Mouse (Mus musculus) limb, embryonic 15.5 days (tissue): Measurements from ENCODE around the gene Spink4. TPM values are rescaled to one million over a fixed set of nuclear protein-coding genes. Genes with fewer than 3 reads are reported as not detected.
"Not testable (repeated sequence)": the region's sequence is repeated elsewhere in the genome, so short reads cannot be mapped to it uniquely, and the experiment has no call there.

Experiments used
- ATAC-seq: fragments of 200-750 bp; cut with Nextera tagmentation; 2 replicates; pipeline ENCODE4 v1.8.0; 2017; ENCODE audit warnings: low read depth, moderate TSS enrichment; ENCODE audit not compliant: insufficient number of reproducible peaks, low FRiP score, low TSS enrichment
- H3K27ac ChIP-seq: fragments of 300-500 bp; sonication (generic); 2 replicates; pipeline ENCODE4 v1.5.1; 2015; ENCODE audit warnings: moderate library complexity, mild to moderate bottlenecking, inconsistent platforms
- H3K27me3 ChIP-seq: fragments of 300-500 bp; sonication (generic); 2 replicates; pipeline ENCODE4 v1.6.1; 2015; ENCODE audit warnings: inconsistent platforms
- H3K36me3 ChIP-seq: fragments of 300-500 bp; sonication (generic); 2 replicates; pipeline ENCODE4 v1.6.1; 2015; ENCODE audit warnings: inconsistent platforms
- H3K4me1 ChIP-seq: fragments of 300-500 bp; sonication (generic); 2 replicates; pipeline ENCODE4 v1.6.1; 2015; ENCODE audit warnings: inconsistent platforms
- H3K4me2 ChIP-seq: fragments of 300-500 bp; sonication (generic); 2 replicates; pipeline ENCODE4 v1.6.1; 2015; ENCODE audit warnings: mild to moderate bottlenecking, inconsistent platforms
- H3K4me3 ChIP-seq: fragments of 300-500 bp; sonication (generic); 2 replicates; pipeline ENCODE4 v1.5.1; 2015; ENCODE audit warnings: mild to moderate bottlenecking, inconsistent platforms
- H3K9ac ChIP-seq: fragments of 300-500 bp; sonication (generic); 2 replicates; pipeline ENCODE4 v1.6.1; 2015; ENCODE audit warnings: inconsistent platforms
- H3K9me3 ChIP-seq: fragments of 300-500 bp; sonication (generic); 2 replicates; pipeline ENCODE4 v1.6.1; 2016; ENCODE audit warnings: inconsistent platforms
- WGBS: fragments of 180-500 bp; shearing (Covaris S2); methylation state at CpG from one replicate; pipeline ENCODE4 v1.1.7; 2015; 5-methylcytosine and 5-hydroxymethylcytosine counted together
- polyA plus RNA-seq: library from polyadenylated mRNA; unstranded; fragments of >200 nt; fragmentation: Nextera tagmentation; extraction: Ambion mirVana; gene quantifications from 2 replicates; pipeline ENCODE4 v1.2.1, GENCODE M21; 2015

The Spink4 gene
- polyA plus RNA-seq, 1 experiment from 2014 or later = not detected

- no peaks in the 10 kb centered on the region for H3K9me3 ChIP-seq
- peak overlapping the region; percentile 38 for H3K27ac ChIP-seq
- 40% methylated on average over 20 of the region's 20 CpGs for WGBS
- peaks cover 6% of the 10 kb centered on the region for H3K4me1 ChIP-seq
- H3K9ac ChIP-seq = no peak overlapping the region
- H3K36me3 ChIP-seq = no peaks in the 10 kb centered on the region
- no peak for ATAC-seq
- H3K4me2 ChIP-seq = no peak overlapping the region
- H3K4me3 ChIP-seq = no peak overlapping the region
- H3K27me3 ChIP-seq = no peaks in the 10 kb centered on the region
Observed at GRCm38 (mm10) chr4:40908261-40908969, 11.4 kb upstream of the Spink4 start.

- Histone ChIP-seq H3K9ac (no peak overlapping the region), H3K9me3 (no peaks in the 10 kb centered on the region), H3K36me3 (no peaks in the 10 kb centered on the region), H3K4me2 (no peak overlapping the region), H3K27me3 (no peaks in the 10 kb centered on the region), H3K4me3 (no peak overlapping the region), H3K27ac (no peak overlapping the region), H3K4me1 (no peaks in the 10 kb centered on the region)
- ATAC-seq = no peak
Observed at GRCm38 (mm10) chr4:40914287-40914867, 5.5 kb upstream of the Spink4 start.

GRCm38 (mm10) chr4:40915947-40916346 lies 3.9 kb upstream of the Spink4 start:
- WGBS = 79% methylated on average over 5 of the region's 5 CpGs

GRCm38 (mm10) chr4:40916592-40917155 lies 3.2 kb upstream of the Spink4 start:
- no peaks in the 10 kb centered on the region for H3K27me3 ChIP-seq
- H3K36me3 ChIP-seq = no peaks in the 10 kb centered on the region
- WGBS = 90% methylated on average over 7 of the region's 7 CpGs
- no peak overlapping the region for H3K4me2 ChIP-seq
- H3K27ac ChIP-seq = no peak overlapping the region
- H3K4me3 ChIP-seq = no peak overlapping the region
- peaks cover 7% of the 10 kb centered on the region; the same call in 1 of the 2 replicates for H3K4me1 ChIP-seq
- no peak for ATAC-seq
- no peak overlapping the region for H3K9ac ChIP-seq
- no peaks in the 10 kb centered on the region for H3K9me3 ChIP-seq

More at GRCm38 (mm10) chr4:40915947-40916346, 3.9 kb upstream of the Spink4 start:
- H3K9me3 ChIP-seq = no peaks in the 10 kb centered on the region
- H3K9ac ChIP-seq = no peak overlapping the region
- H3K4me2 ChIP-seq = no peak overlapping the region
- no peak overlapping the region for H3K4me3 ChIP-seq
- no peaks in the 10 kb centered on the region for H3K36me3 ChIP-seq
- H3K27ac ChIP-seq = no peak overlapping the region
- no peak for ATAC-seq
- no peaks in the 10 kb centered on the region for H3K27me3 ChIP-seq
- H3K4me1 ChIP-seq = peaks cover 7% of the 10 kb centered on the region; the same call in 1 of the 2 replicates

- H3K9ac ChIP-seq = no peak overlapping the region
- ATAC-seq = no peak
- H3K4me2 ChIP-seq = no peak overlapping the region
- no peaks in the 10 kb centered on the region for H3K9me3 ChIP-seq
- WGBS = 75% methylated on average over 2 of the region's 2 CpGs
- H3K36me3 ChIP-seq = no peaks in the 10 kb centered on the region
- peaks cover 7% of the 10 kb centered on the region; the same call in 1 of the 2 replicates for H3K4me1 ChIP-seq
- no peaks in the 10 kb centered on the region for H3K27me3 ChIP-seq
- no peak overlapping the region for H3K4me3 ChIP-seq
- H3K27ac ChIP-seq = no peak overlapping the region
Observed at GRCm38 (mm10) chr4:40920576-40920975, 724 bp downstream of the Spink4 start.

- Histone ChIP-seq H3K27ac (no peak overlapping the region), H3K4me1 (peaks cover 7% of the 10 kb centered on the region; the same call in 1 of the 2 replicates), H3K36me3 (no peaks in the 10 kb centered on the region), H3K9ac (no peak overlapping the region), H3K27me3 (no peaks in the 10 kb centered on the region), H3K4me2 (no peak overlapping the region), H3K4me3 (no peak overlapping the region), H3K9me3 (no peaks in the 10 kb centered on the region)
- no peak for ATAC-seq
- 63% methylated on average over 3 of the region's 3 CpGs for WGBS
Observed at GRCm38 (mm10) chr4:40921288-40921687, 1.4 kb downstream of the Spink4 start.

- no peak for ATAC-seq
Observed at GRCm38 (mm10) chr4:40923087-40923651, 3.3 kb downstream of the Spink4 start.

GRCm38 (mm10) chr4:40925568-40925967 lies 5.7 kb downstream of the Spink4 start:
- Histone ChIP-seq H3K9me3 (no peaks in the 10 kb centered on the region), H3K4me2 (no peak overlapping the region), H3K4me1 (no peaks in the 10 kb centered on the region), H3K9ac (no peak overlapping the region), H3K4me3 (no peak overlapping the region), H3K27me3 (no peaks in the 10 kb centered on the region), H3K36me3 (no peaks in the 10 kb centered on the region), H3K27ac (no peak overlapping the region)
- ATAC-seq = no peak
- WGBS = 61% methylated on average over 3 of the region's 3 CpGs

More at GRCm38 (mm10) chr4:40923087-40923651, 3.3 kb downstream of the Spink4 start:
- Histone ChIP-seq H3K4me2 (no peak overlapping the region), H3K4me3 (no peak overlapping the region), H3K4me1 (peaks cover 7% of the 10 kb centered on the region; the same call in 1 of the 2 replicates), H3K27ac (no peak overlapping the region), H3K36me3 (no peaks in the 10 kb centered on the region), H3K27me3 (no peaks in the 10 kb centered on the region), H3K9me3 (no peaks in the 10 kb centered on the region), H3K9ac (no peak overlapping the region)
- WGBS = 70% methylated on average over 6 of the region's 6 CpGs

GRCm38 (mm10) chr4:40929046-40929445 lies 9.2 kb downstream of the Spink4 start:
- WGBS = 88% methylated on average over 7 of the region's 7 CpGs
- Histone ChIP-seq H3K4me2 (no peak overlapping the region), H3K4me3 (no peak overlapping the region), H3K36me3 (peaks cover 20% of the 10 kb centered on the region), H3K9ac (no peak overlapping the region), H3K9me3 (no peaks in the 10 kb centered on the region), H3K27ac (no peak overlapping the region), H3K27me3 (no peaks in the 10 kb centered on the region), H3K4me1 (no peaks in the 10 kb centered on the region)
- ATAC-seq = no peak

- no peaks in the 10 kb centered on the region for H3K4me1 ChIP-seq
- ATAC-seq = no peak
- no peak overlapping the region for H3K4me2 ChIP-seq
- peaks cover 60% of the 10 kb centered on the region for H3K36me3 ChIP-seq
- 90% methylated on average over 5 of the region's 5 CpGs for WGBS
- H3K27me3 ChIP-seq = no peaks in the 10 kb centered on the region
- no peak overlapping the region for H3K9ac ChIP-seq
- no peak overlapping the region for H3K27ac ChIP-seq
- no peaks in the 10 kb centered on the region for H3K9me3 ChIP-seq
- H3K4me3 ChIP-seq = no peak overlapping the region
Observed at GRCm38 (mm10) chr4:40933694-40934093, 13.8 kb downstream of the Spink4 start.

GRCm38 (mm10) chr4:40934369-40934768 lies 14.5 kb downstream of the Spink4 start:
- not testable (repeated sequence) for H3K27me3 ChIP-seq
- WGBS = 93% methylated on average over 3 of the region's 3 CpGs
- peaks cover 66% of the 10 kb centered on the region for H3K36me3 ChIP-seq

More at GRCm38 (mm10) chr4:40934369-40934768, 14.5 kb downstream of the Spink4 start:
- not testable (repeated sequence) for ATAC-seq, H3K4me2 ChIP-seq, H3K4me1 ChIP-seq, H3K9me3 ChIP-seq, H3K4me3 ChIP-seq, H3K27ac ChIP-seq, H3K9ac ChIP-seq
